Mouse (Mus musculus) heart, postnatal 0 days (tissue): ENCODE data around the gene Drap1.

Experiments
- CTCF ChIP-seq: IDR thresholded peaks from 2 replicates; pipeline ENCODE4 v1.5.1; 2016; ENCODE audit warnings: antibody characterized with exemption, control low read depth, low read depth
- EP300 ChIP-seq: IDR thresholded peaks from 2 replicates; pipeline ENCODE4 v1.6.1; 2016; ENCODE audit warnings: antibody characterized with exemption, low read depth

- TF ChIP-seq CTCF (no peak), EP300 (no peak)
Observed at GRCm38 (mm10) chr19:5447515-5448353, 23.0 kb upstream of the Drap1 start, which contains the start of gene Fosl1.
